Mouse (Mus musculus) liver, postnatal 0 days (tissue): ENCODE results near the gene Ulbp1.

ENCODE experiments used
- CTCF ChIP-seq: sonication (generic); IDR thresholded peaks from 2 replicates; pipeline ENCODE4 v1.5.1; 2016; ENCODE audit warnings: antibody characterized with exemption, low read depth
- EP300 ChIP-seq: IDR thresholded peaks from 2 replicates; pipeline ENCODE4 v1.6.1; 2016; ENCODE audit warnings: antibody characterized with exemption, low read depth, mild to moderate bottlenecking

DNA sequence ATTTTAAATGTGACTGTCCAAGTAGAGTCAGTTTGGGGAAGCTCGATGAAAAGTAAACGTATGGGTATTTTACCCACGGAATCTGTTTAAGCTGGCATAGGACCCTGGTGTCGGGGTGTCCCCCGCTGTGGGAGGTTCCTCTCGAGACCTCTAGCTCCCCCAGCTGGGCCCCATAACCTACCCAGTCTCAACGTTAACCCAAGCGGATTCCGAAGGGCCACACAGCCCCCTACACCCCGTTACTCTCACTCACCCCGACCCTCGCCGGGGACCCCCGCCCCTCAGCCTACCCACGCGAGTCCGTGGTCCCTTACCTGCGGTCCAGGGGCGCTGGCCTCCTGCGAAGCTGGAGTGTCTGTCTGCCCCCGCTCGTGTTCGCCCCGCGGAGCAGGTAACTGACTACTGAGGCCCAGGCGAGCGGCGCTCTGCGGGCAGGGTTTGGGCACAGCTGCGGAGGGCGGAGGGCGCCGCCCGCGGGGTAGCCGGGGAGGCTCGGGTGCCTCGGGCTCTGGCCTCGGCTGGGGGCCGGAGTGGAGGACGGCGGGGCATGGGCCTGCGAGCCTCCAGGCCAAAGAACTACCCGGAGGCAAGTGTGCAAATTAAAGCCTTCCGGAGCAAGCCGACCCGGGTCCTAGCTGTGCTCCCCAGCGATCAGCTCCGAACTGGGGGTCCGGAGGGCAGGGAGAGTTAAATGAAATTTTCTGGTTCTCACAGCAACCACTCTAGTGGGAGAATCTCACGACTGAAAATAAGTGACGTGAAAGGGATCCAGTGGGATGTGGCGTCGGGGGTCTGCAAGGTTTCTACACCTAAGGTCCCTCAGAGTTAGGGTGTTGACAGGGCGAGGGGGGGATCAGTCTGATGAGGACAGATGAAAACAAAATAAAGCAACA lies 80.0 kb downstream of the Ulbp1 start:
- TF ChIP-seq CTCF (no peak), EP300 (no peak)
